Mouse (Mus musculus) midbrain, embryonic 11.5 days (tissue): ENCODE measurements around the gene 4933428M09Rik. TPM values are rescaled to one million over a fixed set of nuclear protein-coding genes. Genes with fewer than 3 reads are reported as not detected.

ENCODE experiments used
- ATAC-seq: fragments of 200-750 bp; cut with Nextera tagmentation; 2 replicates; pipeline ENCODE4 v1.8.0; 2017; ENCODE audit warnings: moderate TSS enrichment, moderate library complexity; ENCODE audit not compliant: low FRiP score
- DNase-seq: peaks from one replicate; pipeline ENCODE4 v3.0.0; 2015; ENCODE audit warnings: low spot score; ENCODE audit errors: missing footprints
- H3K27ac ChIP-seq: fragments of 300-500 bp; sonication (generic); 2 replicates; pipeline ENCODE4 v1.5.1; 2014; ENCODE audit warnings: low read depth, low read length
- H3K27me3 ChIP-seq: fragments of 300-500 bp; sonication (generic); 2 replicates; pipeline ENCODE4 v1.6.1; 2014; ENCODE audit warnings: mild to moderate bottlenecking, low read length, moderate library complexity, mixed read lengths; ENCODE audit not compliant: control insufficient read depth, insufficient read depth
- H3K36me3 ChIP-seq: fragments of 300-500 bp; sonication (generic); 2 replicates; pipeline ENCODE4 v1.6.1; 2014; ENCODE audit warnings: mild to moderate bottlenecking, low read length, moderate library complexity, mixed read lengths; ENCODE audit not compliant: control insufficient read depth, insufficient read depth
- H3K4me1 ChIP-seq: fragments of 300-500 bp; sonication (generic); 2 replicates; pipeline ENCODE4 v1.6.1; 2014; ENCODE audit warnings: low read length; ENCODE audit not compliant: control insufficient read depth, insufficient read depth
- H3K4me2 ChIP-seq: fragments of 300-500 bp; sonication (generic); 2 replicates; pipeline ENCODE4 v1.6.1; 2014; ENCODE audit warnings: mild to moderate bottlenecking, moderate library complexity
- H3K4me3 ChIP-seq: fragments of 300-500 bp; sonication (generic); 2 replicates; pipeline ENCODE4 v1.5.1; 2014; ENCODE audit warnings: low read depth, low read length
- H3K9ac ChIP-seq: fragments of 300-500 bp; sonication (generic); 2 replicates; pipeline ENCODE4 v1.6.1; 2014; ENCODE audit warnings: low read length
- H3K9me3 ChIP-seq: fragments of 300-500 bp; sonication (generic); 2 replicates; pipeline ENCODE4 v1.6.1; 2016; ENCODE audit warnings: low read length; ENCODE audit not compliant: control insufficient read depth
- WGBS: fragments of 180-500 bp; shearing (Covaris S2); extraction: QIAGEN DNeasy Blood & Tissue Kit; methylation state at CpG from one replicate; pipeline ENCODE4 v1.1.7; 2014; 5-methylcytosine and 5-hydroxymethylcytosine counted together
- polyA plus RNA-seq: library from polyadenylated mRNA; unstranded; fragments of >200 nt; fragmentation: Nextera tagmentation; extraction: Ambion mirVana; gene quantifications from 2 replicates; pipeline ENCODE4 v1.2.1, GENCODE M21; 2014

Gene 4933428M09Rik
- polyA plus RNA-seq, 1 experiment from 2014 or later = not detected

- Histone ChIP-seq H3K4me1 (no peaks in the 10 kb centered on the region), H3K4me2 (peak overlapping the region; percentile 42), H3K9ac (no peak overlapping the region), H3K27me3 (no peaks in the 10 kb centered on the region; the same call in 1 of the 2 replicates), H3K27ac (no peak overlapping the region), H3K36me3 (no peaks in the 10 kb centered on the region), H3K9me3 (no peaks in the 10 kb centered on the region), H3K4me3 (peak overlapping the region; percentile 33; the same call in 1 of the 2 replicates)
- WGBS = 47% methylated on average over 10 of the region's 10 CpGs
- no peak for ATAC-seq
- peak; percentile 87 for DNase-seq
Measured at GRCm38 (mm10) chrX:139217776-139218175, 38.7 kb downstream of the 4933428M09Rik start.

- ATAC-seq (no peak), DNase-seq (peak; percentile 87)
- Histone ChIP-seq H3K4me3 (no peak overlapping the region), H3K27me3 (no peaks in the 10 kb centered on the region; the same call in 1 of the 2 replicates), H3K9me3 (no peaks in the 10 kb centered on the region), H3K36me3 (no peaks in the 10 kb centered on the region), H3K27ac (no peak overlapping the region), H3K4me2 (no peak overlapping the region), H3K9ac (no peak overlapping the region), H3K4me1 (no peaks in the 10 kb centered on the region)
- 34% methylated on average over 2 of the region's 2 CpGs for WGBS
Measured at GRCm38 (mm10) chrX:139219017-139219416, 40.0 kb downstream of the 4933428M09Rik start.

GRCm38 (mm10) chrX:139220830-139221229, 41.8 kb downstream of the 4933428M09Rik start:
- Histone ChIP-seq H3K27ac (no peak overlapping the region), H3K9ac (no peak overlapping the region), H3K4me2 (no peak overlapping the region), H3K4me3 (no peak overlapping the region), H3K4me1 (no peaks in the 10 kb centered on the region), H3K9me3 (no peaks in the 10 kb centered on the region), H3K36me3 (no peaks in the 10 kb centered on the region), H3K27me3 (no peaks in the 10 kb centered on the region)
- ATAC-seq (no peak), DNase-seq (no peak)
- WGBS = 86% methylated on average over 4 of the region's 4 CpGs

GRCm38 (mm10) chrX:139221893-139222292, 42.9 kb downstream of the 4933428M09Rik start:
- ATAC-seq = no peak

More at GRCm38 (mm10) chrX:139221893-139222292, 42.9 kb downstream of the 4933428M09Rik start:
- Histone ChIP-seq H3K4me1 (no peaks in the 10 kb centered on the region), H3K27me3 (no peaks in the 10 kb centered on the region), H3K9ac (no peak overlapping the region), H3K27ac (no peak overlapping the region), H3K4me3 (no peak overlapping the region), H3K36me3 (no peaks in the 10 kb centered on the region), H3K4me2 (no peak overlapping the region), H3K9me3 (no peaks in the 10 kb centered on the region)
- WGBS = 79% methylated on average over 3 of the region's 3 CpGs
- DNase-seq = no peak

Other genes starting within 250 kb of the 4933428M09Rik start
- gene Serpina7, start 94.0 kb upstream of the 4933428M09Rik start, polyA plus RNA-seq = not detected in 2 replicates
- gene 4930513O06Rik, start 93.0 kb upstream of the 4933428M09Rik start, polyA plus RNA-seq = not detected in 2 replicates
- gene Mum1l1, start 30.8 kb downstream of the 4933428M09Rik start, polyA plus RNA-seq = 16.8 and 20.0 TPM in 2 replicates
- not detected in 2 replicates for gene Trap1a, start 154.5 kb downstream of the 4933428M09Rik start, polyA plus RNA-seq